Mouse (Mus musculus) stomach, embryonic 15.5 days (tissue): ENCODE results near the gene Tubb4b. TPM values are rescaled to one million over a fixed set of nuclear protein-coding genes. Genes with fewer than 3 reads are reported as not detected.

ENCODE experiments used
- ATAC-seq: fragments of 200-750 bp; cut with Nextera tagmentation; 2 replicates; pipeline ENCODE4 v1.8.0; 2017; ENCODE audit warnings: low read depth, moderate number of reproducible peaks, moderate TSS enrichment; ENCODE audit not compliant: insufficient read depth, low FRiP score
- H3K27ac ChIP-seq: fragments of 300-500 bp; sonication (generic); 2 replicates; pipeline ENCODE4 v1.5.1; 2015; ENCODE audit warnings: mild to moderate bottlenecking, inconsistent platforms
- H3K27me3 ChIP-seq: fragments of 300-500 bp; sonication (generic); replicated peaks from 2 replicates; pipeline ENCODE4 v1.6.1; 2015; ENCODE audit warnings: inconsistent platforms
- H3K36me3 ChIP-seq: fragments of 300-500 bp; sonication (generic); 2 replicates; pipeline ENCODE4 v1.6.1; 2015; ENCODE audit warnings: inconsistent platforms
- H3K4me1 ChIP-seq: fragments of 300-500 bp; sonication (generic); 2 replicates; pipeline ENCODE4 v1.6.1; 2015; ENCODE audit warnings: inconsistent platforms
- H3K4me2 ChIP-seq: fragments of 300-500 bp; sonication (generic); 2 replicates; pipeline ENCODE4 v1.6.1; 2015; ENCODE audit warnings: mild to moderate bottlenecking, inconsistent platforms
- H3K4me3 ChIP-seq: fragments of 300-500 bp; sonication (generic); replicated peaks from 2 replicates; pipeline ENCODE4 v1.5.1; 2015; ENCODE audit warnings: inconsistent platforms
- H3K9ac ChIP-seq: fragments of 300-500 bp; sonication (generic); 2 replicates; pipeline ENCODE4 v1.6.1; 2015; ENCODE audit warnings: inconsistent platforms
- H3K9me3 ChIP-seq: fragments of 300-500 bp; sonication (generic); 2 replicates; pipeline ENCODE4 v1.6.1; 2016; ENCODE audit warnings: inconsistent platforms
- WGBS: fragments of 180-500 bp; shearing (Covaris S2); methylation state at CpG from one replicate; pipeline ENCODE4 v1.1.7; 2015; 5-methylcytosine and 5-hydroxymethylcytosine counted together
- polyA plus RNA-seq: library from polyadenylated mRNA; unstranded; fragments of >200 nt; fragmentation: Nextera tagmentation; extraction: Ambion mirVana; gene quantifications from 2 replicates; pipeline ENCODE4 v1.2.1, GENCODE M21; 2015

Gene Tubb4b
- polyA plus RNA-seq, 1 experiment from 2014 or later: 607 TPM

GRCm38 (mm10) chr2:25174866-25175689 is 49.4 kb downstream of the Tubb4b start:
- peaks cover 47% of the 10 kb centered on the region for H3K4me1 ChIP-seq
- H3K27ac ChIP-seq: no peak overlapping the region
- no peak overlapping the region for H3K4me3 ChIP-seq
- H3K27me3 ChIP-seq: 0 out of 2 replicates have a peak, but pooled peaks cover 14% of the 10 kb centered on the region
- ATAC-seq: no peak
- no peaks in the 10 kb centered on the region for H3K36me3 ChIP-seq
- H3K9ac ChIP-seq: no peak overlapping the region
- H3K4me2 ChIP-seq: no peak overlapping the region; the same call in 1 of the 2 replicates
- no peaks in the 10 kb centered on the region for H3K9me3 ChIP-seq
- 52% methylated on average over 7 of the region's 7 CpGs for WGBS

GRCm38 (mm10) chr2:25173821-25174220 is 50.7 kb downstream of the Tubb4b start:
- no peaks in the 10 kb centered on the region for H3K9me3 ChIP-seq
- H3K27me3 ChIP-seq: 0 out of 2 replicates have a peak, but pooled peaks cover 7% of the 10 kb centered on the region
- WGBS: 92% methylated on average over 4 of the region's 4 CpGs
- H3K4me3 ChIP-seq: no peak overlapping the region
- H3K9ac ChIP-seq: no peak overlapping the region
- peaks cover 52% of the 10 kb centered on the region for H3K4me1 ChIP-seq
- no peaks in the 10 kb centered on the region for H3K36me3 ChIP-seq
- no peak for ATAC-seq
- no peak overlapping the region for H3K4me2 ChIP-seq
- no peak overlapping the region for H3K27ac ChIP-seq

GRCm38 (mm10) chr2:25172629-25173028 is 51.9 kb downstream of the Tubb4b start:
- H3K36me3 ChIP-seq: no peaks in the 10 kb centered on the region
- no peak overlapping the region for H3K4me3 ChIP-seq
- no peak overlapping the region for H3K9ac ChIP-seq
- WGBS: 53% methylated on average over 8 of the region's 8 CpGs
- peak overlapping the region; percentile 72 for H3K27ac ChIP-seq
- H3K9me3 ChIP-seq: no peaks in the 10 kb centered on the region
- no peak overlapping the region for H3K4me2 ChIP-seq
- no peaks in the 10 kb centered on the region for H3K27me3 ChIP-seq
- peak; percentile 54 for ATAC-seq
- peaks cover 54% of the 10 kb centered on the region for H3K4me1 ChIP-seq

Other genes with a start within 250 kb of the Tubb4b start
- gene Mrpl41, start 249.6 kb downstream of the Tubb4b start, polyA plus RNA-seq: 122 and 129 TPM in 2 replicates
- gene Pnpla7, start 248.7 kb downstream of the Tubb4b start, polyA plus RNA-seq: 8.6 TPM in 2 replicates
- gene Nsmf, start 170.3 kb downstream of the Tubb4b start, polyA plus RNA-seq: 59.8 and 63.7 TPM in 2 replicates
- 2.5 and 2.8 TPM in 2 replicates for gene Entpd8, start 144.4 kb downstream of the Tubb4b start, polyA plus RNA-seq
- 11.4 and 16.1 TPM in 2 replicates for gene Noxa1, start 129.6 kb downstream of the Tubb4b start, polyA plus RNA-seq
- 16.9 and 17.1 TPM in 2 replicates for gene Nrarp, start 43.9 kb downstream of the Tubb4b start, polyA plus RNA-seq
- 15.5 and 17.2 TPM in 2 replicates for gene Tor4a, start 27.8 kb downstream of the Tubb4b start, polyA plus RNA-seq
- gene Nelfb, start 13.2 kb downstream of the Tubb4b start, polyA plus RNA-seq: 105 and 106 TPM in 2 replicates
- 0.18 TPM in 1 of 2 replicates, not detected in the other for gene Stpg3, start 10.1 kb downstream of the Tubb4b start, polyA plus RNA-seq
- gene Fam166a, start 6.0 kb downstream of the Tubb4b start, polyA plus RNA-seq: 0.92 and 1.5 TPM in 2 replicates
- gene Slc34a3, start 9.7 kb upstream of the Tubb4b start, polyA plus RNA-seq: 0.65 and 0.86 TPM in 2 replicates
- 0.10 and 0.13 TPM in 2 replicates for gene Rnf224, start 12.1 kb upstream of the Tubb4b start, polyA plus RNA-seq
- 13.7 and 13.8 TPM in 2 replicates for gene Rnf208, start 17.6 kb upstream of the Tubb4b start, polyA plus RNA-seq
- 7.9 and 22.2 TPM in 2 replicates for gene Cysrt1, start 17.8 kb upstream of the Tubb4b start, polyA plus RNA-seq
- 5.7 and 7.2 TPM in 2 replicates for gene AL732309.1, start 22.2 kb upstream of the Tubb4b start, polyA plus RNA-seq
- gene Tmem203, start 30.7 kb upstream of the Tubb4b start, polyA plus RNA-seq: 24.4 and 25.1 TPM in 2 replicates
- 16.8 and 17.7 TPM in 2 replicates for gene Tprn, start 37.9 kb upstream of the Tubb4b start, polyA plus RNA-seq
- gene Ssna1, start 47.7 kb upstream of the Tubb4b start, polyA plus RNA-seq: 209 TPM in 2 replicates
- gene Anapc2, start 47.8 kb upstream of the Tubb4b start, polyA plus RNA-seq: 108 and 114 TPM in 2 replicates
- not detected in 2 replicates for gene Tmem210, start 63.4 kb upstream of the Tubb4b start, polyA plus RNA-seq
- 4.4 and 6.9 TPM in 2 replicates for gene Lrrc26, start 65.2 kb upstream of the Tubb4b start, polyA plus RNA-seq
- 1.3 and 1.9 TPM in 2 replicates for gene Grin1, start 94.5 kb upstream of the Tubb4b start, polyA plus RNA-seq
- gene Man1b1, start 107.6 kb upstream of the Tubb4b start, polyA plus RNA-seq: 46.4 and 54.6 TPM in 2 replicates
- gene Dpp7, start 131.7 kb upstream of the Tubb4b start, polyA plus RNA-seq: 21.5 and 22.6 TPM in 2 replicates
- 41.1 and 46.1 TPM in 2 replicates for gene Uap1l1, start 141.0 kb upstream of the Tubb4b start, polyA plus RNA-seq
- gene Sapcd2, start 147.6 kb upstream of the Tubb4b start, polyA plus RNA-seq: 37.6 and 41.7 TPM in 2 replicates
- gene Entpd2, start 171.2 kb upstream of the Tubb4b start, polyA plus RNA-seq: 10.1 and 13.0 TPM in 2 replicates
- gene Npdc1, start 174.6 kb upstream of the Tubb4b start, polyA plus RNA-seq: 47.0 and 49.6 TPM in 2 replicates
- gene Fut7, start 198.6 kb upstream of the Tubb4b start, polyA plus RNA-seq: 0.17 and 0.30 TPM in 2 replicates
- 3.9 and 4.8 TPM in 2 replicates for gene Abca2, start 204.0 kb upstream of the Tubb4b start, polyA plus RNA-seq
- gene Clic3, start 232.1 kb upstream of the Tubb4b start, polyA plus RNA-seq: 11.9 and 26.5 TPM in 2 replicates
- 35.3 and 37.4 TPM in 2 replicates for gene Paxx, start 236.4 kb upstream of the Tubb4b start, polyA plus RNA-seq
- gene Ptgds, start 245.3 kb upstream of the Tubb4b start, polyA plus RNA-seq: 6.8 and 7.5 TPM in 2 replicates